Mouse (Mus musculus): Measurements from ENCODE around the gene Ptpn13.

DNA sequence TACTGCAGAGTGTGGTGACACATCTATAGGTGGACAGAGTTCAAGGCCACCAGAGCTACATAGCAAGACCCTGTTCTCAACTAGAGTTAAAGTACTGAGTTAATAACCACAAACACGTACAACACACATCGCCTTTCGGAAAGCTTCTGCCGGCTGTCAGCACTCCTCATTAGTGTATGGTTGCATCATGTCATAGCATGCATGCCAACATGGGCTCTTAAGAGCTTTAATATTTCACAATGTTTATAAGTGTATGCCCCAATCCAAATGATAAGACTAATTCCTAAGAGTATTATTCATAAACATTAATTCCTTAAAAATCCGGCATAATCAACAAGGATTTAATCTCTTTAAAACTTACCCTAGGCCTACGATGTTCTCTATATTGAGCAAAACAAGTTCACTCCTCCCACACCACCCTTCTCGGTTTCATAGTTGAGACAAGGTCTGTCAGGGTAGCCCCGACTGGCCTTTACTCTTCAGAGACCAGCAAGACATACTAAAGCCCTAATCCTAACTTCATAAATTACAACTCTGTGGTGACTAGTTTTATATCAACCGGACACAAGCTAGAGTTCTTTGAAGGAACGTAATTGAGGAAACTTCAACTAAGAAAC lies 186.0 kb downstream of the Ptpn13 start:
- TF ChIP-seq EP300 (IDR thresholded peaks at IDR 0.05; ENCODE audit: low read length) (no peak), ZMIZ1 (IDR thresholded peaks at IDR 0.05; ENCODE audit: low read depth, low read length) (no peak), USF1 (IDR thresholded peaks at IDR 0.05; ENCODE audit: low read depth, low read length) (no peak), POLR2A (IDR thresholded peaks at IDR 0.05; ENCODE audit: low read depth, low read length) (no peak)

Data from CH12.LX (cell line).